Mouse (Mus musculus) brain, adult 2 months (tissue): Measurements from ENCODE around the gene Prkag2.

Source experiments
- DNase-seq: peaks from one replicate; pipeline ENCODE4 v3.0.0; 2011; ENCODE audit warnings: low read depth, low spot score

The Prkag2 gene

GRCm38 (mm10) chr5:25001391-25001794 is 99.0 kb downstream of the Prkag2 start:
- DNase-seq = no peak

GRCm38 (mm10) chr5:24999351-24999750 is 101.1 kb downstream of the Prkag2 start:
- DNase-seq = no peak

GRCm38 (mm10) chr5:24995576-24996100 is 104.8 kb downstream of the Prkag2 start:
- DNase-seq = peak; percentile 94

- DNase-seq = no peak
These were observed 107.3 kb downstream of the Prkag2 start for GRCm38 (mm10) chr5:24993190-24993589.

GRCm38 (mm10) chr5:24991575-24991974 is 108.9 kb downstream of the Prkag2 start:
- DNase-seq = no peak

- DNase-seq = no peak
These were observed 110.0 kb downstream of the Prkag2 start for GRCm38 (mm10) chr5:24990460-24990859.

- DNase-seq = peak; percentile 78
These were observed 110.8 kb downstream of the Prkag2 start for GRCm38 (mm10) chr5:24989683-24990082.

- DNase-seq = peak; percentile 91
These were observed 113.5 kb downstream of the Prkag2 start for GRCm38 (mm10) chr5:24986956-24987355.

GRCm38 (mm10) chr5:24986204-24986940 is 114.1 kb downstream of the Prkag2 start:
- DNase-seq = peak; percentile 61

- peak; percentile 92 for DNase-seq
These were observed 114.8 kb downstream of the Prkag2 start for GRCm38 (mm10) chr5:24985434-24986176.

GRCm38 (mm10) chr5:24984157-24984556 is 116.3 kb downstream of the Prkag2 start:
- DNase-seq = no peak

- peak; percentile 63 for DNase-seq
These were observed 116.9 kb downstream of the Prkag2 start for GRCm38 (mm10) chr5:24983539-24983938.

- DNase-seq = no peak
These were observed 118.2 kb downstream of the Prkag2 start for GRCm38 (mm10) chr5:24982258-24982657.

- DNase-seq = peak; percentile 61
These were observed 118.7 kb downstream of the Prkag2 start for GRCm38 (mm10) chr5:24981765-24982164.

- no peak for DNase-seq
These were observed 120.5 kb downstream of the Prkag2 start for GRCm38 (mm10) chr5:24979968-24980345.

GRCm38 (mm10) chr5:24979312-24979967 is 121.0 kb downstream of the Prkag2 start:
- DNase-seq = no peak

GRCm38 (mm10) chr5:24976907-24977306 is 123.5 kb downstream of the Prkag2 start:
- no peak for DNase-seq

- DNase-seq = no peak
These were observed 124.2 kb downstream of the Prkag2 start for GRCm38 (mm10) chr5:24976236-24976635.

GRCm38 (mm10) chr5:24975100-24975499 is 125.3 kb downstream of the Prkag2 start:
- DNase-seq = no peak

- DNase-seq = no peak
These were observed 126.7 kb downstream of the Prkag2 start for GRCm38 (mm10) chr5:24973672-24974225.

GRCm38 (mm10) chr5:24973228-24973627 is 127.2 kb downstream of the Prkag2 start:
- peak; percentile 70 for DNase-seq
